In genomic region chr2:131936410-131936809, GRCm38 (mm10) we compare ENCODE assay signal across 20 mouse cellular contexts. TPM values are rescaled to one million over a fixed set of nuclear protein-coding genes. Genes with fewer than 3 reads are reported as not detected.
"Had no signal": no experiment of that assay in that cellular context is flagged by ENCODE, and none has a peak within 500 bp of the region (broad histone marks: within the 10 kb centered on the region; RNA-seq: fewer than 3 reads in every experiment).

No protein-coding gene starts in this region.

- H3K9me3 ChIP-seq: lung, embryonic 15.5 days; megakaryocyte, embryonic 14.5 days; midbrain, embryonic 12.5 days; midbrain, embryonic 15.5 days; neural tube, embryonic 12.5 days; stomach, embryonic 15.5 days had no signal

- H3K27ac ChIP-seq: lung, embryonic 15.5 days; macrophage; midbrain, embryonic 12.5 days; midbrain, embryonic 15.5 days; neural tube, embryonic 12.5 days; stomach, embryonic 15.5 days; stomach, postnatal 0 days had no signal

- H3K4me3 ChIP-seq: lung, embryonic 15.5 days; megakaryocyte, embryonic 14.5 days; midbrain, embryonic 12.5 days; midbrain, embryonic 15.5 days; neural tube, embryonic 12.5 days; stomach, embryonic 15.5 days had no signal

- H3K27me3 ChIP-seq: lung, embryonic 15.5 days; midbrain, embryonic 12.5 days; midbrain, embryonic 15.5 days; neural tube, embryonic 12.5 days; stomach, embryonic 15.5 days had no signal

- H3K36me3 ChIP-seq: lung, embryonic 15.5 days; stomach, embryonic 15.5 days had no signal

- DNase-seq: right cerebral cortex, postnatal 14 days had no signal

- H3K4me2 ChIP-seq: lung, embryonic 15.5 days; midbrain, embryonic 12.5 days; midbrain, embryonic 15.5 days; neural tube, embryonic 12.5 days; stomach, embryonic 15.5 days had no signal

- H3K9ac ChIP-seq: lung, embryonic 15.5 days; midbrain, embryonic 12.5 days; midbrain, embryonic 15.5 days; neural tube, embryonic 12.5 days; stomach, embryonic 15.5 days had no signal

- H3K4me1 ChIP-seq: neural tube, embryonic 12.5 days had no signal

- ATAC-seq: midbrain, embryonic 15.5 days had no signal

RNA-seq across cellular contexts. Expression of gene Prnd, which starts 14.3 kb away (rescaled TPM):
- total RNA-seq: megakaryocyte progenitor cell, adult 5-6 weeks; monocyte, adult 5-6 weeks had no signal
- polyA plus RNA-seq: macrophage had no signal

RNA-seq across cellular contexts. Expression of gene Prn, which starts 26.7 kb away (rescaled TPM):
- total RNA-seq: megakaryocyte progenitor cell, adult 5-6 weeks; midbrain, postnatal 0 days; monocyte, adult 5-6 weeks; neutrophil, adult 5-6 weeks had no signal
- polyA plus RNA-seq: liver, embryonic 16.5 days; lung, adult 2 months; lung, embryonic 15.5 days; lung, postnatal 0 days; macrophage; midbrain, embryonic 12.5 days; midbrain, embryonic 15.5 days; midbrain, postnatal 0 days; neural tube, embryonic 12.5 days; neural tube, embryonic 14.5 days; spleen, adult 2 months; stomach, embryonic 15.5 days; thymus, adult 2 months; urinary bladder, adult 2 months had no signal
